Mouse (Mus musculus) myocyte (in vitro differentiated cells): ENCODE data around the gene Stat5a. TPM values are rescaled to one million over a fixed set of nuclear protein-coding genes. Genes with fewer than 3 reads are reported as not detected.

Experiments used
- H3K27me3 ChIP-seq: one replicate; pipeline ENCODE4 v1.6.1; 2011; ENCODE audit not compliant: control insufficient read depth, insufficient read depth, insufficient read length
- H3K36me3 ChIP-seq: one replicate; pipeline ENCODE4 v1.6.1; 2011; ENCODE audit not compliant: control insufficient read depth, insufficient read depth
- H3K4me2 ChIP-seq: one replicate; pipeline ENCODE4 v1.6.1; 2011; ENCODE audit warnings: low read depth, control low read depth
- H3K4me3 ChIP-seq: one replicate; pipeline ENCODE4 v1.5.1; 2011; ENCODE audit warnings: mild to moderate bottlenecking, control low read depth, moderate library complexity
- H3K79me2 ChIP-seq: one replicate; pipeline ENCODE4 v1.6.1; 2011; ENCODE audit not compliant: control insufficient read depth, insufficient read depth
- H3ac ChIP-seq: one replicate; pipeline ENCODE4 v1.6.1; 2011; ENCODE audit not compliant: control insufficient read depth, insufficient read length
- CEBPB ChIP-seq: IDR thresholded peaks from 2 replicates; pipeline ENCODE4 v1.6.1; 2011; ENCODE audit warnings: mild to moderate bottlenecking, moderate library complexity; ENCODE audit not compliant: poor library complexity, insufficient read depth, severe bottlenecking
- E2F4 ChIP-seq: IDR thresholded peaks from one replicate; pipeline ENCODE4 v1.6.1; 2011; ENCODE audit warnings: mild to moderate bottlenecking, control low read depth, moderate library complexity; ENCODE audit not compliant: insufficient read depth
- MAX ChIP-seq: IDR thresholded peaks from one replicate; pipeline ENCODE4 v1.6.1; 2011; ENCODE audit warnings: low read depth, mild to moderate bottlenecking, control low read depth
- MYOD1 ChIP-seq, 3 experiments: IDR thresholded peaks; one replicate each; pipeline ENCODE4 v1.6.1; 2011; ENCODE audit warnings: control low read depth in 2 of 3, low read depth in 2 of 3, mild to moderate bottlenecking in 2 of 3, moderate library complexity in 1 of 3; ENCODE audit not compliant: insufficient read length in 2 of 3, control insufficient read depth in 1 of 3
- MYOG ChIP-seq, 3 experiments: IDR thresholded peaks; one replicate each; pipeline ENCODE4 v1.6.1; 2011; ENCODE audit warnings: control low read depth in 2 of 3, low read depth in 2 of 3, mild to moderate bottlenecking in 2 of 3; ENCODE audit not compliant: insufficient read length in 2 of 3, control insufficient read depth in 1 of 3, insufficient read depth in 1 of 3
- POLR2A ChIP-seq: IDR thresholded peaks from one replicate; pipeline ENCODE4 v1.6.1; 2011; ENCODE audit warnings: low read depth, mild to moderate bottlenecking, control low read depth, moderate library complexity; ENCODE audit not compliant: insufficient read length
- POLR2AphosphoS2 ChIP-seq: IDR thresholded peaks from one replicate; pipeline ENCODE4 v1.6.1; 2011; ENCODE audit warnings: low read depth, control low read depth; ENCODE audit not compliant: insufficient read length
- REST ChIP-seq: IDR thresholded peaks from one replicate; pipeline ENCODE4 v1.6.1; 2011; ENCODE audit warnings: mild to moderate bottlenecking, control low read depth, moderate library complexity; ENCODE audit not compliant: insufficient read depth, insufficient read length
- SRF ChIP-seq: IDR thresholded peaks from one replicate; pipeline ENCODE4 v1.6.1; 2011; ENCODE audit warnings: low read depth; ENCODE audit not compliant: control insufficient read depth, insufficient read length
- TCF12 ChIP-seq: IDR thresholded peaks from one replicate; pipeline ENCODE4 v1.6.1; 2011; ENCODE audit warnings: mild to moderate bottlenecking, control low read depth; ENCODE audit not compliant: poor library complexity, insufficient read depth, severe bottlenecking
- TCF3 ChIP-seq: IDR thresholded peaks from one replicate; pipeline ENCODE4 v1.6.1; 2011; ENCODE audit warnings: low read depth, control low read depth; ENCODE audit not compliant: insufficient read length
- USF1 ChIP-seq: IDR thresholded peaks from one replicate; pipeline ENCODE4 v1.6.1; 2011; ENCODE audit warnings: low read depth, mild to moderate bottlenecking, control low read depth, moderate library complexity
- polyA plus RNA-seq: library from polyadenylated mRNA; unstranded; fragments of >200 nt; fragmentation: generic; extraction: Trizol; gene quantifications from one replicate; pipeline ENCODE4 v1.2.1, GENCODE M21; 2012; ENCODE audit warnings: missing spikeins

Stat5a gene
- polyA plus RNA-seq, 1 experiment = 27.2 TPM

DNA sequence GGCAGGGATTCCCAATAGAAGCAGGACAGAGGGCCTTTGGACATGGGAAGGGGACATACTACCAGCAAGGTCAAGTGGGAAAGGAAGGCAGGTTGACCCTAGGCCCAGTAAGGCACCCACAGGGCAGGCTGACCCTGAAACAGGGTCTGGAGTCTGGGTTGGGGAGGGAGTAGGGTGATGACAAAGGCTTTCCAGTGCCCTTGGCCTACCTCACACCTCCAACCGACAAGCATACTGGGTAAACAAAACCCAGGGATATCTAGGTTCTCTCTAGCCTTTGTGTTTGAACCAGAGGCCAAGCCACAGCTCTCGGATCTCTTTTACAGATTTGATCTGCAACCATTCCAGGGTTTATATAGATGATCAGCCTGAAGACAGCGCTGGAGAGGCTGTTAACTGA, 28.6 kb downstream of the Stat5a start:
- no peak overlapping the region for H3ac ChIP-seq
- H3K4me3 ChIP-seq = no peak overlapping the region
- H3K27me3 ChIP-seq = no peaks in the 10 kb centered on the region
- peaks cover 32% of the 10 kb centered on the region for H3K36me3 ChIP-seq
- TF ChIP-seq SRF (no peak), USF1 (no peak), CEBPB (no peak), TCF3 (no peak), POLR2A (no peak), MYOD1 (IDR thresholded peaks at IDR 0.05; ENCODE audit: control insufficient read depth in 1 of 3, insufficient read length in 2 of 3, low read depth in 2 of 3) (no peak), REST (no peak), POLR2AphosphoS2 (no peak), MAX (no peak)
- no peak overlapping the region for H3K4me2 ChIP-seq
- no peaks in the 10 kb centered on the region for H3K79me2 ChIP-seq

DNA sequence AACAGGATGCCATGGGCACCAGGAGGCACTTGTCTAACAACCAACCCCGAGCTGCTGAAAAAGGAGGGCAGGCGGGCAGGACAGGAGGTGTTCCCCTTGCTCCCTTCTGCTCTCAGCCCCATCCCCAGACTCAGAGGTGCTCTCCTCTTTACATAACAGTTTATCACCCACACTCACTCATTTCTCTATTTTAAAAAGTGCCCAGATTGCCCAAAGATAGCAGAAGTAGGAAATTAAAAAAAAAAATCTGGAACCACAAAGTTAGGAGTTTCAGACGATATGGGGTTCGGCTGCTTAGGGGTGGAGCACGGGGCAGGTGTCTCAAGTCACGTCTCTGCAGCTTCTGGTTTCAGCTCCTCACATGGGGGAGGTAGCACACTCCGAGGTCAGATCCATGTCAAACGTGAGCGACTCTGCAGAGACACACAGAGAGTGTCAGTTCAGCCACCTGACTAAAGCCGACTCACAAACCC, 29.2 kb downstream of the Stat5a start:
- TF ChIP-seq POLR2AphosphoS2 = no peak
- no peak for TF ChIP-seq TCF3
- TF ChIP-seq MYOD1 (IDR thresholded peaks at IDR 0.05; ENCODE audit: control insufficient read depth in 1 of 3, insufficient read length in 2 of 3, low read depth in 2 of 3) = no peak

DNA sequence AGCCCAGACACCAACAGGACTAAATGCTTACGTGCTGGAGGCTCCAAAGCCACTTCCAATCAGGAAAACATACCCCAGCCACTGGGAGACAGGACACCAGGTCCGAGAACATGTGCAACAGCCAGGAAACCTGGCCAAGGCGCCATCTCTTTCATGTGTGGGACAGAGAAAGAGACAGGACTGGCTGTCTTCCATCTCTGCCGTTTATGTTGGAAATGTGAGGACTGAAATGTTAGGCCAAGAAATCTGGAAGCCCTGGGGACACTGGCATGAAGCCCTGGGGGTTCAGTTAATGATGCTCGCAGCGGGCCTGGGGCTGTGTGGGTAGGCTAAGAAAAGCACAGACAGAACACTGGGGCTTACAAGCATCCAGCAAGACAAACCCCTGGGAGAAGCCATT, 31.3 kb downstream of the Stat5a start:
- H3K4me3 ChIP-seq = no peak overlapping the region
- no peak for TF ChIP-seq CEBPB
- H3K79me2 ChIP-seq = no peaks in the 10 kb centered on the region
- no peak overlapping the region for H3ac ChIP-seq
- no peaks in the 10 kb centered on the region for H3K27me3 ChIP-seq
- H3K36me3 ChIP-seq = peaks cover 42% of the 10 kb centered on the region
- H3K4me2 ChIP-seq = no peak overlapping the region

More for the DNA sequence above, 29.2 kb downstream of the Stat5a start:
- Histone ChIP-seq H3K27me3 (no peaks in the 10 kb centered on the region), H3K79me2 (no peaks in the 10 kb centered on the region), H3K4me2 (no peak overlapping the region), H3ac (no peak overlapping the region), H3K36me3 (peaks cover 38% of the 10 kb centered on the region), H3K4me3 (no peak overlapping the region)

DNA sequence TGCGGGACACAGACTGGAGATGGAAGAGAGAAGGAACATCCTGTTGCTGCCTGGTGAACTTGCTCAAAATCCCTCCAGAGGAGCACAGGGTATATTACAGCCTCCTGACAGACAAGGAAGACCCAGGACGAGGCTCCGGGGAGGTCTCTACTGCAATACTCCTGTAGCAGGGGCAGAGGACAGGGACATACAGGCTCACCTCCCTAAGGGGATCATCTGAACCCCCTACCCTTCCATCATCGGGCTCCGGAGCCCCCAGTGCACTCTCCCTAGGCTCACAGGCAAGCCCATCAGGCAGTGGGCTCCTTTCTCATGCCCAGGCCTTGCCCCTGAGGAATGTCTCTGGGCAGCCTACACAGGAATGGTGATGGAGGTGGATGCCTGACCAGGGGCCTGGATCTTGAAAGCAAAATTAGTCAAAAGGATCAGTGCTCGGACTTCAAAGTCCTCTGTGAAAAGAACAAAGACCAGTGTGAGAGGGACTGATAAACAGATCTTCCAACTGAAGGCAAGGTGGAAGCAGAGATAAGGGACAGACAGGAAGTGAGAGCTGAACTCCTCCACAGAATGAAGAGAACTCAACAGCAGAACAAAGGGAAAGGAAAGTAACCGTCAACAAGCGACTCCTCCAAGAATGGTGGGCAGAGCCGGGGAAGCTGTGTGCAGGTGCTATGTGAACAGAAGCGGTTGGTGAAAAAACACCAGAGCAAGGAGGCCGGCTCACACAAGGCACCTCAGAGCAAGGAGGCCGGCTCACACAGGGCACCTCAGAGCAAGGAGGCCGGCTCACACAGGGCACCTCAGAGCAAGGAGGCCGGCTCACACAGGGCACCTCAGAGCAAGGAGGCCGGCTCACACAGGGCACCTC, 32.3 kb downstream of the Stat5a start:
- H3K27me3 ChIP-seq = no peaks in the 10 kb centered on the region
- no peaks in the 10 kb centered on the region for H3K79me2 ChIP-seq
- TF ChIP-seq MYOD1 (IDR thresholded peaks at IDR 0.05; ENCODE audit: control insufficient read depth in 1 of 3, insufficient read length in 2 of 3, low read depth in 2 of 3) (no peak), POLR2AphosphoS2 (no peak), E2F4 (no peak), TCF12 (no peak), MYOG (IDR thresholded peaks at IDR 0.05; ENCODE audit: control insufficient read depth in 1 of 3, insufficient read depth in 1 of 3, insufficient read length in 2 of 3, low read depth in 2 of 3) (no peak), MAX (no peak), TCF3 (no peak), USF1 (no peak), SRF (no peak), CEBPB (no peak), REST (no peak), POLR2A (no peak)
- no peak overlapping the region for H3ac ChIP-seq
- H3K4me2 ChIP-seq = no peak overlapping the region
- no peak overlapping the region for H3K4me3 ChIP-seq
- H3K36me3 ChIP-seq = peaks cover 50% of the 10 kb centered on the region

DNA sequence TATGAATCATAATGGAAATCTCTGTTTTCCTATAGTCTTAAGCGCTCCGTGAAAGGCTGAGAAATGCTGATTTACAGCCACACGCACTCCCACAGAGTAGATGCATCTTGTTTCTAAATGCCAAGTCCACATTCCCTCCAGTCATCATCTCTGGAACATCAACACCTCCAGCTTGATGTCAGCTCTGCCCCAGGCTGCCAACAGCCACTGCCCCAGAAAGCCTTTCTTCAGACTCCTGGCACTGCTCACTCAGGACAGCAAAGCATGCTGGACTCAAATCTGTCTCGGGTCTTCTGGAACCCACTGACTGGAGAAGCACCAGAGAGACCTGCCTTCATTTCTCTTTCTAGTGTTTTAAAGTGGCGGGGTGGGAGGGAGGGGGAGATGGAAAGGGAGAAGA, 33.3 kb downstream of the Stat5a start:
- no peaks in the 10 kb centered on the region for H3K27me3 ChIP-seq
- no peak overlapping the region for H3K4me3 ChIP-seq
- H3K36me3 ChIP-seq = peaks cover 54% of the 10 kb centered on the region
- no peak overlapping the region for H3ac ChIP-seq
- H3K4me2 ChIP-seq = no peak overlapping the region
- H3K79me2 ChIP-seq = no peaks in the 10 kb centered on the region
- TF ChIP-seq MAX (no peak), POLR2A (no peak), TCF12 (no peak), MYOD1 (IDR thresholded peaks at IDR 0.05; ENCODE audit: control insufficient read depth in 1 of 3, insufficient read length in 2 of 3, low read depth in 2 of 3) (no peak), REST (no peak), E2F4 (no peak), TCF3 (no peak), POLR2AphosphoS2 (no peak), USF1 (no peak), MYOG (IDR thresholded peaks at IDR 0.05; ENCODE audit: control insufficient read depth in 1 of 3, insufficient read depth in 1 of 3, insufficient read length in 2 of 3, low read depth in 2 of 3) (no peak), SRF (no peak), CEBPB (no peak)
